In the genomic region with DNA sequence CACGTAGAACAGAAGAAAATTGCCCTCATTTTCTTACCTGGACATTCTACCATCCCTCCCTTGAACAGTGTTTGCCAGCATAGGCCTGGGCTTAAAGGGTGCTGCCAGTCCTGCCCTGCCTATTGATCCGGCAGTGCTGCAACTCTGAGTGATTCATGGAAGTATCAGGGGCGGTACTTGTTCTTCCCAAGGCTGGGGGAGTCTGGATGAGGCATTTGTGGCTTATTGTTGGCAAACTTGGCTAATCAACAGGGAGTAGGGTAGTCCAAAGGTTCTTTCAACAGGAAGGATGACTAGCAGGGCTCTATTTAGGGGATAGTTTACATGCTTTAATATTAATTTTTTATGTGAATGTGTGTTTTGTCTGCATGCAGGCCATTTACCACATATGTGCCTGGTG, we compare ENCODE assay signal across 24 mouse cellular contexts. TPM values are rescaled to one million over a fixed set of nuclear protein-coding genes. Genes with fewer than 3 reads are reported as not detected.
DNase-seq lines count a peak whose midpoint lies in the region; ATAC-seq and TF ChIP-seq lines count a peak whose summit lies in the region.
"Had no signal": no experiment of that assay in that cellular context is flagged by ENCODE, and none has a peak within 500 bp of the region (broad histone marks: within the 10 kb centered on the region; RNA-seq: fewer than 3 reads in every experiment).

No protein-coding gene starts in this region.

- no peak overlapping the region for H3K9ac ChIP-seq in intestine, postnatal 0 days (ENCODE audit: low read depth, low read length)
- H3K9ac ChIP-seq in intestine, embryonic 15.5 days = no peak overlapping the region
- H3K9ac ChIP-seq in liver, embryonic 15.5 days = no peak overlapping the region
- H3K9ac ChIP-seq in liver, embryonic 11.5 days (ENCODE audit: low read depth, low read length) = no peak overlapping the region
- no peak overlapping the region for H3K9ac ChIP-seq in stomach, postnatal 0 days (ENCODE audit: low read length)
- H3K9ac ChIP-seq: embryonic facial prominence, embryonic 13.5 days; embryonic facial prominence, embryonic 15.5 days; forebrain, embryonic 12.5 days had no signal

- H3K4me3 ChIP-seq in intestine, postnatal 0 days (ENCODE audit: low read depth, low read length) = no peak overlapping the region
- no peak overlapping the region for H3K4me3 ChIP-seq in intestine, embryonic 15.5 days (replicated peaks)
- no peak overlapping the region for H3K4me3 ChIP-seq in liver, embryonic 15.5 days (replicated peaks)
- no peak overlapping the region for H3K4me3 ChIP-seq in liver, embryonic 11.5 days (ENCODE audit: low read depth, low read length)
- H3K4me3 ChIP-seq in stomach, postnatal 0 days (ENCODE audit: low read depth, low read length) = no peak overlapping the region
- H3K4me3 ChIP-seq: embryonic facial prominence, embryonic 13.5 days; embryonic facial prominence, embryonic 15.5 days; erythroblast, embryonic 14.5 days; forebrain, embryonic 10.5 days; forebrain, embryonic 12.5 days had no signal

- no peaks in the 10 kb centered on the region for H3K9me3 ChIP-seq in intestine, postnatal 0 days (ENCODE audit: control insufficient read depth)
- H3K9me3 ChIP-seq in intestine, embryonic 15.5 days = no peaks in the 10 kb centered on the region
- no peaks in the 10 kb centered on the region for H3K9me3 ChIP-seq in liver, embryonic 15.5 days (replicated peaks)
- no peaks in the 10 kb centered on the region for H3K9me3 ChIP-seq in liver, embryonic 11.5 days (ENCODE audit: control insufficient read depth, low read length)
- no peaks in the 10 kb centered on the region for H3K9me3 ChIP-seq in stomach, postnatal 0 days (ENCODE audit: control insufficient read depth, low read length)
- H3K9me3 ChIP-seq: embryonic facial prominence, embryonic 13.5 days; embryonic facial prominence, embryonic 15.5 days; forebrain, embryonic 10.5 days; forebrain, embryonic 12.5 days had no signal

- H3K27ac ChIP-seq in intestine, postnatal 0 days (ENCODE audit: low read depth, low read length) = no peak overlapping the region
- H3K27ac ChIP-seq in intestine, embryonic 15.5 days = no peak overlapping the region
- H3K27ac ChIP-seq in liver, embryonic 15.5 days (replicated peaks) = no peak overlapping the region
- H3K27ac ChIP-seq in liver, embryonic 11.5 days (ENCODE audit: low read depth, low read length) = no peak overlapping the region
- no peak overlapping the region for H3K27ac ChIP-seq in stomach, postnatal 0 days (replicated peaks)
- H3K27ac ChIP-seq: embryonic facial prominence, embryonic 13.5 days; embryonic facial prominence, embryonic 15.5 days; forebrain, embryonic 10.5 days; forebrain, embryonic 12.5 days had no signal

- TF ChIP-seq CTCF in intestine, postnatal 0 days (IDR thresholded peaks at IDR 0.05; ENCODE audit: low read depth) = no peak
- TF ChIP-seq CTCF in stomach, postnatal 0 days (IDR thresholded peaks at IDR 0.05; ENCODE audit: low read depth) = no peak

- ATAC-seq in intestine, postnatal 0 days = peak; percentile 45; the same call in 1 of the 2 replicates
- ATAC-seq in intestine, embryonic 15.5 days = no peak
- peak; percentile 18; the same call in 1 of the 2 replicates for ATAC-seq in liver, embryonic 15.5 days (ENCODE audit: insufficient read depth)
- no peak for ATAC-seq in liver, embryonic 11.5 days (replicated peaks; ENCODE audit: low FRiP score)
- peak; percentile 66 for ATAC-seq in stomach, postnatal 0 days (ENCODE audit: low FRiP score, low TSS enrichment)
- ATAC-seq: forebrain, embryonic 14.5 days had no signal

- 55% methylated on average over 3 of the region's 3 CpGs for WGBS in intestine, postnatal 0 days
- 63% methylated on average over 3 of the region's 3 CpGs for WGBS in intestine, embryonic 15.5 days
- 66% methylated on average over 3 of the region's 3 CpGs for WGBS in liver, embryonic 15.5 days (ENCODE audit: insufficient replicate concordance)
- WGBS in liver, embryonic 11.5 days = 76% methylated on average over 3 of the region's 3 CpGs
- 64% methylated on average over 3 of the region's 3 CpGs for WGBS in stomach, postnatal 0 days

- no peaks in the 10 kb centered on the region for H3K27me3 ChIP-seq in intestine, postnatal 0 days (replicated peaks; ENCODE audit: control insufficient read depth, insufficient read depth, low read length)
- no peaks in the 10 kb centered on the region; the same call in 1 of the 2 replicates for H3K27me3 ChIP-seq in intestine, embryonic 15.5 days (replicated peaks)
- no peaks in the 10 kb centered on the region for H3K27me3 ChIP-seq in liver, embryonic 15.5 days
- peaks cover 8% of the 10 kb centered on the region; the same call in 1 of the 2 replicates for H3K27me3 ChIP-seq in liver, embryonic 11.5 days (replicated peaks; ENCODE audit: control insufficient read depth, insufficient read depth, low read length)
- no peaks in the 10 kb centered on the region for H3K27me3 ChIP-seq in stomach, postnatal 0 days (ENCODE audit: control insufficient read depth, insufficient read depth, low read length)
- H3K27me3 ChIP-seq: embryonic facial prominence, embryonic 15.5 days had no signal

- H3K36me3 ChIP-seq in intestine, postnatal 0 days (ENCODE audit: control insufficient read depth, insufficient read depth) = no peaks in the 10 kb centered on the region
- H3K36me3 ChIP-seq in intestine, embryonic 15.5 days = no peaks in the 10 kb centered on the region
- H3K36me3 ChIP-seq in liver, embryonic 15.5 days (replicated peaks) = no peaks in the 10 kb centered on the region
- H3K36me3 ChIP-seq in liver, embryonic 11.5 days (ENCODE audit: control insufficient read depth, insufficient read depth, low read length) = no peaks in the 10 kb centered on the region
- H3K36me3 ChIP-seq in stomach, postnatal 0 days (ENCODE audit: control insufficient read depth, insufficient read depth, low read length) = no peaks in the 10 kb centered on the region
- H3K36me3 ChIP-seq: embryonic facial prominence, embryonic 13.5 days; embryonic facial prominence, embryonic 15.5 days; forebrain, embryonic 10.5 days; forebrain, embryonic 12.5 days had no signal

- no peak overlapping the region for H3K4me2 ChIP-seq in intestine, postnatal 0 days (replicated peaks; ENCODE audit: low read depth)
- H3K4me2 ChIP-seq in intestine, embryonic 15.5 days (replicated peaks) = no peak overlapping the region
- H3K4me2 ChIP-seq in liver, embryonic 15.5 days = no peak overlapping the region
- no peak overlapping the region for H3K4me2 ChIP-seq in liver, embryonic 11.5 days
- H3K4me2 ChIP-seq in stomach, postnatal 0 days (replicated peaks; ENCODE audit: low read depth) = no peak overlapping the region
- H3K4me2 ChIP-seq: embryonic facial prominence, embryonic 13.5 days; embryonic facial prominence, embryonic 15.5 days; forebrain, embryonic 12.5 days had no signal

- DNase-seq in liver, embryonic 11.5 days (ENCODE audit: low spot score) = no peak
- peak; percentile 2 for DNase-seq in 3T3-L1 (ENCODE audit: low read depth, low spot score)
- DNase-seq in stomach, postnatal 0 days (ENCODE audit: low spot score) = no peak
- DNase-seq in spleen, postnatal 4 days (ENCODE audit: low spot score in 2 of 2) = no peak
- DNase-seq: adrenal gland, adult 2 months; adrenal gland, postnatal 10 days; adrenal gland, postnatal 25 days; cerebellum, adult 11 months; cerebellum, adult 18-20 months; cerebellum, adult 8-10 months; cerebellum, adult 9-11 months; cerebellum, postnatal 14 days; cerebellum, postnatal 36 days; embryo, embryonic 11 days had no signal

- no peaks in the 10 kb centered on the region for H3K4me1 ChIP-seq in intestine, postnatal 0 days (replicated peaks; ENCODE audit: control insufficient read depth, insufficient read depth, low read length)
- H3K4me1 ChIP-seq in intestine, embryonic 15.5 days (replicated peaks) = no peaks in the 10 kb centered on the region
- no peaks in the 10 kb centered on the region; the same call in 1 of the 2 replicates for H3K4me1 ChIP-seq in liver, embryonic 15.5 days (replicated peaks)
- no peaks in the 10 kb centered on the region for H3K4me1 ChIP-seq in liver, embryonic 11.5 days (replicated peaks; ENCODE audit: control insufficient read depth, insufficient read depth, low read length)
- H3K4me1 ChIP-seq in stomach, postnatal 0 days (replicated peaks; ENCODE audit: control insufficient read depth, insufficient read depth) = no peaks in the 10 kb centered on the region
- H3K4me1 ChIP-seq: embryonic facial prominence, embryonic 13.5 days; embryonic facial prominence, embryonic 15.5 days; forebrain, embryonic 10.5 days; forebrain, embryonic 12.5 days had no signal

- no peak for TF ChIP-seq EP300 in stomach, postnatal 0 days (optimal IDR thresholded peaks at IDR 0.05)

RNA-seq across cellular contexts. Expression of gene Gjb1, which starts 5.6 kb away (rescaled TPM):
- polyA plus RNA-seq in intestine, postnatal 0 days (2015; fragmentation: Nextera tagmentation; extraction: Ambion mirVana) = 105 and 119 TPM in 2 replicates
- polyA plus RNA-seq in intestine, embryonic 15.5 days (2015; fragmentation: Nextera tagmentation; extraction: Ambion mirVana) = 59.2 and 77.1 TPM in 2 replicates
- 111 and 148 TPM in 2 replicates for polyA plus RNA-seq in liver, embryonic 15.5 days (2015; fragmentation: Nextera tagmentation; extraction: Ambion mirVana)
- 33.6 and 34.5 TPM in 2 replicates for polyA plus RNA-seq in liver, embryonic 11.5 days (2014; fragmentation: Nextera tagmentation; extraction: Ambion mirVana)
- 49.0 and 52.2 TPM in 2 replicates for polyA plus RNA-seq in stomach, postnatal 0 days (2015; fragmentation: Nextera tagmentation; extraction: Ambion mirVana)
- polyA plus RNA-seq: C2C12; embryonic facial prominence, embryonic 13.5 days; forebrain, embryonic 10.5 days; forebrain, embryonic 12.5 days had no signal

RNA-seq across cellular contexts. Expression of gene Zmym3, which starts 50.1 kb away (rescaled TPM):
- 9.8 and 10.6 TPM in 2 replicates for polyA plus RNA-seq in intestine, postnatal 0 days (2015; fragmentation: Nextera tagmentation; extraction: Ambion mirVana)
- 20.4 and 21.2 TPM in 2 replicates for polyA plus RNA-seq in intestine, embryonic 15.5 days (2015; fragmentation: Nextera tagmentation; extraction: Ambion mirVana)
- polyA plus RNA-seq in liver, embryonic 15.5 days (2015; fragmentation: Nextera tagmentation; extraction: Ambion mirVana) = 5.9 and 8.3 TPM in 2 replicates
- 14.6 and 14.8 TPM in 2 replicates for polyA plus RNA-seq in liver, embryonic 11.5 days (2014; fragmentation: Nextera tagmentation; extraction: Ambion mirVana)
- 12.2 and 13.2 TPM in 2 replicates for polyA plus RNA-seq in stomach, postnatal 0 days (2015; fragmentation: Nextera tagmentation; extraction: Ambion mirVana)

RNA-seq across cellular contexts. Expression of gene Nono, which starts 58.5 kb away (rescaled TPM):
- polyA plus RNA-seq in intestine, postnatal 0 days (2015; fragmentation: Nextera tagmentation; extraction: Ambion mirVana) = 101 and 103 TPM in 2 replicates
- 324 and 340 TPM in 2 replicates for polyA plus RNA-seq in intestine, embryonic 15.5 days (2015; fragmentation: Nextera tagmentation; extraction: Ambion mirVana)
- 107 TPM in 2 replicates for polyA plus RNA-seq in liver, embryonic 15.5 days (2015; fragmentation: Nextera tagmentation; extraction: Ambion mirVana)
- 349 and 361 TPM in 2 replicates for polyA plus RNA-seq in liver, embryonic 11.5 days (2014; fragmentation: Nextera tagmentation; extraction: Ambion mirVana)
- polyA plus RNA-seq in stomach, postnatal 0 days (2015; fragmentation: Nextera tagmentation; extraction: Ambion mirVana) = 107 and 119 TPM in 2 replicates

Comparison
In these comparisons a context has a peak if more than half of its experiments do, and no peak if none do; other contexts are left out.
1. ATAC-seq: peak in intestine, postnatal 0 days (single experiment), liver, embryonic 15.5 days (single experiment) and stomach, postnatal 0 days (single experiment); none in intestine, embryonic 15.5 days (single experiment) and liver, embryonic 11.5 days (single experiment).